Mouse (Mus musculus) stomach, postnatal 0 days (tissue): ENCODE data around the gene Oprm1. TPM values are rescaled to one million over a fixed set of nuclear protein-coding genes. Genes with fewer than 3 reads are reported as not detected.

Source experiments
- ATAC-seq: fragments of 200-750 bp; cut with Nextera tagmentation; 2 replicates; pipeline ENCODE4 v1.8.0; 2017; ENCODE audit not compliant: low FRiP score, low TSS enrichment
- DNase-seq: peaks from one replicate; pipeline ENCODE4 v3.0.0-alpha.2; 2016; ENCODE audit warnings: low spot score
- H3K27ac ChIP-seq: fragments of 300-500 bp; sonication (generic); replicated peaks from 2 replicates; pipeline ENCODE4 v1.5.1; 2014; ENCODE audit warnings: mild to moderate bottlenecking, control low read depth
- H3K27me3 ChIP-seq: fragments of 300-500 bp; sonication (generic); 2 replicates; pipeline ENCODE4 v1.6.1; 2014; ENCODE audit warnings: low read length; ENCODE audit not compliant: control insufficient read depth, insufficient read depth
- H3K36me3 ChIP-seq: fragments of 300-500 bp; sonication (generic); 2 replicates; pipeline ENCODE4 v1.6.1; 2014; ENCODE audit warnings: low read length, mixed read lengths; ENCODE audit not compliant: control insufficient read depth, insufficient read depth
- H3K4me1 ChIP-seq: fragments of 300-500 bp; sonication (generic); replicated peaks from 2 replicates; pipeline ENCODE4 v1.6.1; 2014; ENCODE audit warnings: antibody characterized with exemption; ENCODE audit not compliant: control insufficient read depth, insufficient read depth
- H3K4me2 ChIP-seq: fragments of 300-500 bp; sonication (generic); replicated peaks from 2 replicates; pipeline ENCODE4 v1.6.1; 2014; ENCODE audit warnings: low read depth, mild to moderate bottlenecking, control low read depth, moderate library complexity
- H3K4me3 ChIP-seq: fragments of 300-500 bp; sonication (generic); 2 replicates; pipeline ENCODE4 v1.5.1; 2014; ENCODE audit warnings: low read depth, low read length, control low read depth
- H3K9ac ChIP-seq: fragments of 300-500 bp; sonication (generic); 2 replicates; pipeline ENCODE4 v1.6.1; 2014; ENCODE audit warnings: mild to moderate bottlenecking, low read length, control low read depth, mixed read lengths
- H3K9me3 ChIP-seq: fragments of 300-500 bp; sonication (generic); 2 replicates; pipeline ENCODE4 v1.6.1; 2016; ENCODE audit warnings: low read length; ENCODE audit not compliant: control insufficient read depth
- CTCF ChIP-seq: IDR thresholded peaks from 2 replicates; pipeline ENCODE4 v1.5.1; 2016; ENCODE audit warnings: antibody characterized with exemption, low read depth, mild to moderate bottlenecking, moderate library complexity
- EP300 ChIP-seq: optimal IDR thresholded peaks from 2 replicates; pipeline ENCODE3; 2016; ENCODE audit warnings: antibody characterized with exemption
- WGBS: fragments of 180-500 bp; shearing (Covaris S2); extraction: QIAGEN DNeasy Blood & Tissue Kit; methylation state at CpG from one replicate; pipeline ENCODE4 v1.1.7; 2014; 5-methylcytosine and 5-hydroxymethylcytosine counted together
- polyA plus RNA-seq: library from polyadenylated mRNA; unstranded; fragments of >200 nt; fragmentation: Nextera tagmentation; extraction: Ambion mirVana; gene quantifications from 2 replicates; pipeline ENCODE4 v1.2.1, GENCODE M21; 2015

The Oprm1 gene
- polyA plus RNA-seq, 1 experiment from 2014 or later = 0.11 TPM

GRCm38 (mm10) chr10:7004980-7005538 is 246.8 kb downstream of the Oprm1 start:
- no peaks in the 10 kb centered on the region for H3K4me1 ChIP-seq
- no peaks in the 10 kb centered on the region for H3K9me3 ChIP-seq
- no peak overlapping the region for H3K27ac ChIP-seq
- TF ChIP-seq CTCF (peak; percentile 37), EP300 (no peak)
- H3K9ac ChIP-seq = no peak overlapping the region
- no peaks in the 10 kb centered on the region for H3K36me3 ChIP-seq
- no peak overlapping the region for H3K4me2 ChIP-seq
- ATAC-seq = no peak
- H3K27me3 ChIP-seq = no peaks in the 10 kb centered on the region
- no peak for DNase-seq
- 40% methylated on average over 5 of the region's 5 CpGs for WGBS
- H3K4me3 ChIP-seq = no peak overlapping the region

GRCm38 (mm10) chr10:7010543-7010942 is 252.2 kb downstream of the Oprm1 start:
- no peak overlapping the region for H3K27ac ChIP-seq
- no peak overlapping the region for H3K4me2 ChIP-seq
- no peak overlapping the region for H3K4me3 ChIP-seq
- ATAC-seq (no peak), DNase-seq (no peak)
- H3K9me3 ChIP-seq = no peaks in the 10 kb centered on the region
- no peaks in the 10 kb centered on the region for H3K27me3 ChIP-seq
- no peaks in the 10 kb centered on the region for H3K4me1 ChIP-seq
- no peak overlapping the region for H3K9ac ChIP-seq
- H3K36me3 ChIP-seq = no peaks in the 10 kb centered on the region
- TF ChIP-seq EP300 (no peak), CTCF (no peak)
- WGBS = 69% methylated on average over 8 of the region's 8 CpGs

GRCm38 (mm10) chr10:7015199-7015598 is 256.9 kb downstream of the Oprm1 start:
- H3K9me3 ChIP-seq = no peaks in the 10 kb centered on the region
- H3K9ac ChIP-seq = no peak overlapping the region
- no peaks in the 10 kb centered on the region for H3K27me3 ChIP-seq
- H3K36me3 ChIP-seq = no peaks in the 10 kb centered on the region
- H3K27ac ChIP-seq = no peak overlapping the region
- no peak for ATAC-seq
- WGBS = 12% methylated on average over 1 of the region's 1 CpGs
- no peaks in the 10 kb centered on the region for H3K4me1 ChIP-seq
- no peak overlapping the region for H3K4me2 ChIP-seq
- peak; percentile 57 for TF ChIP-seq CTCF
- TF ChIP-seq EP300 = no peak
- no peak overlapping the region for H3K4me3 ChIP-seq
- peak; percentile 24 for DNase-seq

- 45% methylated on average over 7 of the region's 7 CpGs for WGBS
- Histone ChIP-seq H3K27ac (no peak overlapping the region), H3K4me2 (no peak overlapping the region), H3K9ac (no peak overlapping the region), H3K9me3 (no peaks in the 10 kb centered on the region), H3K27me3 (no peaks in the 10 kb centered on the region), H3K4me1 (no peaks in the 10 kb centered on the region), H3K36me3 (no peaks in the 10 kb centered on the region), H3K4me3 (no peak overlapping the region)
- DNase-seq = no peak
- ATAC-seq = no peak; the same call in 1 of the 2 replicates
- no peak for TF ChIP-seq EP300
- TF ChIP-seq CTCF = no peak
Measured at GRCm38 (mm10) chr10:7019781-7020386, 261.6 kb downstream of the Oprm1 start.

- Histone ChIP-seq H3K4me1 (no peaks in the 10 kb centered on the region), H3K9me3 (no peaks in the 10 kb centered on the region), H3K4me2 (no peak overlapping the region), H3K4me3 (no peak overlapping the region), H3K27ac (no peak overlapping the region), H3K9ac (no peak overlapping the region), H3K36me3 (no peaks in the 10 kb centered on the region), H3K27me3 (no peaks in the 10 kb centered on the region)
- ATAC-seq = no peak
- no peak for DNase-seq
- 72% methylated on average over 9 of the region's 9 CpGs for WGBS
- no peak for TF ChIP-seq EP300
- no peak for TF ChIP-seq CTCF
Measured at GRCm38 (mm10) chr10:7020551-7020950, 262.2 kb downstream of the Oprm1 start.

GRCm38 (mm10) chr10:7025028-7025427 is 266.7 kb downstream of the Oprm1 start:
- no peaks in the 10 kb centered on the region for H3K27me3 ChIP-seq
- H3K27ac ChIP-seq = no peak overlapping the region
- DNase-seq = no peak
- no peaks in the 10 kb centered on the region for H3K9me3 ChIP-seq
- no peaks in the 10 kb centered on the region for H3K36me3 ChIP-seq
- H3K4me2 ChIP-seq = no peak overlapping the region
- no peak overlapping the region for H3K4me3 ChIP-seq
- H3K4me1 ChIP-seq = no peaks in the 10 kb centered on the region
- ATAC-seq = no peak
- H3K9ac ChIP-seq = no peak overlapping the region
- WGBS = 74% methylated on average over 1 of the region's 1 CpGs
- TF ChIP-seq CTCF = no peak
- TF ChIP-seq EP300 = no peak
